Mouse (Mus musculus): ENCODE measurements around the gene Dohh.
A peak's percentile ranks its signal among the peaks of the same experiment; 100 is the strongest.

Dohh gene

GRCm38 (mm10) chr10:81419111-81419928 lies 35.1 kb downstream of the Dohh start:
- DNase-seq: no peak

- no peak for DNase-seq
Measured at GRCm38 (mm10) chr10:81420191-81420767, 36.1 kb downstream of the Dohh start.

- DNase-seq: no peak
Measured at GRCm38 (mm10) chr10:81421041-81421796, 37.0 kb downstream of the Dohh start.

- DNase-seq: no peak
Measured at GRCm38 (mm10) chr10:81421797-81422100, 37.5 kb downstream of the Dohh start.

- no peak for DNase-seq
Measured at GRCm38 (mm10) chr10:81422191-81422590, 38.0 kb downstream of the Dohh start.

GRCm38 (mm10) chr10:81422661-81423217 lies 38.5 kb downstream of the Dohh start:
- DNase-seq: no peak

- no peak for DNase-seq
Measured at GRCm38 (mm10) chr10:81423476-81424245, 39.4 kb downstream of the Dohh start.

- DNase-seq: no peak
Measured at GRCm38 (mm10) chr10:81424246-81425051, 40.2 kb downstream of the Dohh start.

GRCm38 (mm10) chr10:81425236-81425850 lies 41.1 kb downstream of the Dohh start:
- no peak for DNase-seq

GRCm38 (mm10) chr10:81426081-81426671 lies 41.9 kb downstream of the Dohh start:
- DNase-seq: no peak

- no peak for DNase-seq
Measured at GRCm38 (mm10) chr10:81426897-81427296, 42.7 kb downstream of the Dohh start.

GRCm38 (mm10) chr10:81427327-81427726 lies 43.1 kb downstream of the Dohh start:
- DNase-seq: no peak

GRCm38 (mm10) chr10:81427804-81428506 lies 43.7 kb downstream of the Dohh start:
- no peak for DNase-seq

- no peak for DNase-seq
Measured at GRCm38 (mm10) chr10:81428507-81428870, 44.3 kb downstream of the Dohh start.

GRCm38 (mm10) chr10:81429092-81429491 lies 44.9 kb downstream of the Dohh start:
- DNase-seq: no peak

- DNase-seq: peak; percentile 80
Measured at GRCm38 (mm10) chr10:81429605-81430061, 45.4 kb downstream of the Dohh start.

- DNase-seq: peak; percentile 78
Measured at GRCm38 (mm10) chr10:81430141-81430830, 46.1 kb downstream of the Dohh start.

- peak; percentile 56 for DNase-seq
Measured at GRCm38 (mm10) chr10:81430831-81431525, 46.8 kb downstream of the Dohh start.

Data from thymus, postnatal 25 days (tissue).